Mouse (Mus musculus) B cell, adult 2 months (primary cell): ENCODE results near the gene Uap1.
A peak's percentile ranks its signal among the peaks of the same experiment; 100 is the strongest.

ENCODE experiments used
- DNase-seq, 2 experiments: peaks; one replicate each; pipeline ENCODE4 v3.0.0; 2022

The Uap1 gene

DNA sequence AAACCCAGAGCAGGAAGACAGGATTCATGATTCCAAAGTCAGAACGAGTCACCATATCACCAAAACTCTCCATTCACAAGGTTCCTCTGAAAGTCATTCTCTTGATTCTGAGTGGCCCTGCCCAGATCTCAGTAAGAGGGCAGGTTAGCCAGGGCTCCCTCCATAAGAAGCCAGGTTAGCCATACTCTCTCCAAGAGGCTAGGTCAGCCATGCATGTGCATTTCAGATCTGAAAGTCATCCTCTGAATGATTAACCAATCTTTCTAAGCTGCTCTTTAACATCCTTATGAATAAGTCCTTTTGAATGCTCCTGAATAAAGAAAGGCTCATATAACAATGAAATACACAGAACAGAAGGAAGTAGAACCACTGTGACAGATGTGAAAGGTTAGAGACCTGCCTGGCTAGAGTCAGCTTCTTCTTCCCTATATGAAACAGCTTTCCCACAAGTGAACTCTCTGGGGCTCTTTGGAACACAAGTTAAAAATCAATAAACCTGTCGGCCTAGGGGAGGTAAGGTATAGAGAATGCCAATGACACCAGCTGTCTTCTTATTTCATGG lies 10.6 kb downstream of the Uap1 start:
- no peak for DNase-seq

DNA sequence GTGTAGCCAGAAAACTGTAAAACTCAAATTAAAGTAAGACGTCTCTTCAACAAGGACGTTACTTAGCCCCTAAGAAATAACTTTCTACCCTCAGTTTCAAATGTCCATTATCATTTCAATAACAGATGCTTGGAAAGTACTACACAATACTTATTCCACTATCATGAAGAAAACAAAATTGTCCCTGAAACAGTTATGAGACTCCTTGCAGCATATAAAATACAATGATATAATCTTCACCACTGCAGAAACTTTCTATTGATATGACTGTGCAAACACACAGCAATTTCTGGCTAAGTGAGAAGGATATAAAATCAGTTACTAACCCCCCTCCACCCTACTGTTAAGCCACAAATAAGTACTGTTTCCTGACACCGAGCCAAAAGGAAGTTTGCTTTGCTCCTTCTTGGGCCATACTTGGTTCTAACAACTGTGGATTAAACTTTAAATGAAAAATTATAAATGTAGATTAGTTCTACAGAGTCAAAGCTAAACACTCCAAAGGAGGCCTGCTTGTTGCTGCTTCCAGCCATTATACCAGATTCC lies 11.3 kb downstream of the Uap1 start:
- no peak for DNase-seq

DNA sequence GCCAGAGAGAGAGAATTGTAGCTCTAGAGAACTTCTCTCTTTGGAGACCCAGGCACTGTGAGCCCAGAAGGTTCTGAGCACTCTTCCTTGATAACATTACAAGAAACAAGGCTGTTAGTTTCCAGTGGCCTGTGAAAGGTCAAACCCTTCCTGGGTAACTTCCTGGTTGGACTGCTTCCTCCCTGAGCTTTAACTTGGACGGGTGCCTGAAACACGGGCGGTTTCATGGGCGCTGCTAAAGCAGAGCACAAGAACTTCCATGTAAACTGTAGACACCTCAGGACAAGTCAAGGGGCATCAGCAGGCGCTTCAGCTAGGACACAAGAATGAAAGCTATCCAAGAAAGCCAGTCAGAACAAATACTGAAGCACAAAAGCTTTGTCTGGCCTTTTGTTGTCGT lies 12.9 kb downstream of the Uap1 start:
- no peak for DNase-seq

DNA sequence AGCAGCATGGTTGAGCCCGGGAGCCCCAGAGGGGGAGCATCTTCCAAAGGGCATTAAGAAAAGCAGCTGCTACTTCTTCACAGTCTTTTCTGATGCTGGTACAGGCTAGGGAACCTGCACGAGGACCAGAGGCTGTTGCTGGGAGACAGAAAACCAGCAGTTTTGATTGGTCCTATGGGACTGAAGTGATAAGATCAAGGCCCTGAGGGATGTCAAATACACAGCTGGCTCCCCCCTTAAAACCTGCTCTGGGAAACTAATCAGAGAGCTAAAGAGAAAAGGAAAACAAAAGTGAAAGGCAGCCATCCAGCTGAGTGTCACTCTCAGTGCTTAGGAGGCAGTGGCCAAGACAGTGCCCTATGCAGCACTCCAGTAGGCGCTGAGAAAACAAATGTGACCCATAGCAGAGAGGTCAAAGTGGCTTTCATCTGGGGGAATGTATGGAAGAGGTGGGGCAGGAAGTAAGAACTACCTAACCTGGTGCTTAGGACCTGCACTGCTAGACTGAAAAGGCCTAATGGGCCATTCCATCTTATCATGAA lies 14.3 kb downstream of the Uap1 start:
- DNase-seq = no peak

DNA sequence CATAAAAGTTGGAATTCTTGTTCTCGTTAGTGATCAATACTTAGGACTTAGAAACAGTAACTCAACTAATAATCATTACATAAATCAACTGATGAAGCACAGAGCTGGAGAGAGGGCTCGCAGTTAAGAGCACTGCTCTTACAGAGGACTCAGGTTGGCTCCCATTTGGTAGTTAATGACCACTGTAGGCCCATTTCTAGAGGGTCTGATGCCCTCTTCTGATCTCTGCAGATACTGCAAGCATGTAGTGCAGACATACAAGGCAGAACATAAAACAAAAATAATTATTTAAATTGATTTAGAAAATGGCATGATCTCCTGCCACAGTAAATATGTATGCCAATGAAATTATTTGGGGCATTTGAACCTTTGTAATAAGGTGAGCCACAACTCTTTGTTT lies 15.1 kb downstream of the Uap1 start:
- DNase-seq = no peak

DNA sequence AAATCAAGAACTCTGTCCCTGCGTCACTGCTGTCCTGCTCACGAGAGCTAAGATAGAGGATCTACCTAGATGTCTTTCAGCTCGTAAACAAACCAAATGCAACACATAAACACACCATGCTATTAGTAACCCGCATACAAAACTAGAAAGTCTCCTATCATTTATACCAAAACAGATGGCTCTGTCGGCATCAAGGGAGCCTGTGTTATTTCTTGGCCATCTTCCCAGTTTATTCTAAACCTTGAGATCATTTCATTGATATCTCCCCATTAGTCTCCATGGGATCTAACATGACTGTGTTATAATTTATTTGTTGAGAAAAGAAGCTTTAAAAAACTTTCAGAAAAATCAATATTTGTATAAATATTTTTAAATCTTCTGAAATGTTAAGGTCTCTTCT lies 19.0 kb downstream of the Uap1 start:
- no peak for DNase-seq

DNA sequence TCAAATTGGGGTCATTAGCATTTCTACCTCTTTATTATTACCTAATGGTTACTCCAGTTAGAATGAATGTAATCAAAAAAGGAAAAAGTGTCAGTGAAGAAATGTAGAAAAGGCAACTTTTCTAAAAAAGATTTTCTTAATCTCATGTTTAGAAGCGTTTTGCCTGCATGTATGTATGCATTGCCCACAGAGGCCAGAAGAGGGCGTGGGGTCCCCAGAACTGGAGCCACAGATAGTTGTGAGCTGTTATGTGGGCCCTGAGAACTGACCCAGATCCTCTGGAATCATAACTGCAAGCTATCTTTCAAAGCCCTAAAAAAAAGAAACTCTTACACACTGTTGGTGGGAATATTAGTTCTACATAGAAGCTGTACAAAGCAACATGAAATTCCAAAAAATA lies 19.5 kb downstream of the Uap1 start:
- DNase-seq = no peak

DNA sequence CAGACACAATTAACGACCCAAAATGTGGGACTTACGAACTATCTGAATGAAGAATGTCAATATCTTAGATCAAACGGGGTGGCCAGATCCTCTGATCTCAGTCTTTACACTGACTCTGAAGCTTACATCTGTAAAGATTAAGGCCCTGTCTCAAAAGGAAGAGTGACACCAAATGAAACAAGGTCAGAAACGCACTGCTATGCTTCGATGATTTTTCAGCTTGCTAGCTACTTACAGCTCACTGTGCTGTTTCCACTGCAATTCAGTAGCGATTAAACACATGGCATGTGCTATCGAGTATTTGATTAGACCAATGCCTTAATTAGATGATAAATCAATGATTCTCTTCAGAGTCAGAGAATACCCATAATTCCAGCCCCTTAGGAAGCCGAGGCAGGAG lies 20.8 kb downstream of the Uap1 start:
- no peak for DNase-seq

DNA sequence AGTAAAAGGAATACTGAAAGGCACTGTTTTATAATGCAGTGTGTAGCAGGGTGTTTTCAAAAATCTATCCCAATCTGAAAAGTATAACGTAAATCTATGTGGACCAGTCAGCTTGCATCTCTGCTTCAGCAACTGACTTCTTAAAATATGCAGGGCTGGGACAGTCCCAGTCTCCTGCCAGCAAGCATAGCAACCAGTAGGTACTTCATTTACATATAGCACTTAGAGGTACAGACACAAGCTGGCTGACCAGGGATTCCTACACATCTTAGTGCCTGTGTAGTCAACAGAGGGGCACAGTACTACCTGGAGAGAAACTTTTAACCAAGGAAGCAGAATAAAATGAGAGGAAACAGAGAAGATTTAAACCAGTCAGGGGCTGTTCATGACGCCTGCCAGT lies 22.2 kb downstream of the Uap1 start:
- DNase-seq = peak; percentile 38 to 43

DNA sequence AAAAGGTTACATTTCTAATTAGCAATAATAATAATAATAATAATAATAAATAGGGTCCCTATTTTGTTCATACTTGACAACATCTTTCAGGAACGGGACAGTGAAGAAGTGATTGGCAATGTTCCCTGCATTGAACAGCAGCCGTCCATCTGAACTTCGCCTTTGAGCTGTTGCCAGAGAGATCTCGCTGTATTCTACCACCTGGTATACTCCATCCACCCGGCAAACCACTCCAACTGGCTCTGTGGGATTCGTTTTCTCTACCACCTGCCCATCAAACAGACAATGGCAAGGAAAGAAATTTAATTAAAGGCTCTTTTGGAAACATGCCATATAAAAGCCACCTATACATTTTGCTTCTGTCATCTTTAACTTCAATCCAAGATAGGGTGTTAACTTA lies 23.9 kb downstream of the Uap1 start:
- DNase-seq = no peak

DNA sequence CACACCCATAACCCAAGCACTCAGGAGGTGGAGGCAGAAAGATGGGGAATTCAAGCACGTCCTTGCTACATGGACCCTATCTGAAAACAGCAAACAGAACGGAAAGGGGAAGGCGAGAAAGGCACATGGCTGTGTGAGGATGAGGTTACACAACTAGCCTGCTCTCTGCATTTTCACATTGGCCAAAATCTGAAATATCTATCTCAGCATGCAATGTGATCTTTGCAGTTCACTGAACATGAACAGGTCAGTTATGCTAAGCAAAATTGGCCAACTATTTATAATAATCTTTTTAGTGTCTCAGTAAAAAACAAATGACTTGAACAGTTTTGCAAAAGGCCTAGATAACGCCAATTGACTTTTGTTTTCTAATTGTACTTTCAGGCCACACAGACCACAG lies 25.0 kb downstream of the Uap1 start:
- DNase-seq = no peak

DNA sequence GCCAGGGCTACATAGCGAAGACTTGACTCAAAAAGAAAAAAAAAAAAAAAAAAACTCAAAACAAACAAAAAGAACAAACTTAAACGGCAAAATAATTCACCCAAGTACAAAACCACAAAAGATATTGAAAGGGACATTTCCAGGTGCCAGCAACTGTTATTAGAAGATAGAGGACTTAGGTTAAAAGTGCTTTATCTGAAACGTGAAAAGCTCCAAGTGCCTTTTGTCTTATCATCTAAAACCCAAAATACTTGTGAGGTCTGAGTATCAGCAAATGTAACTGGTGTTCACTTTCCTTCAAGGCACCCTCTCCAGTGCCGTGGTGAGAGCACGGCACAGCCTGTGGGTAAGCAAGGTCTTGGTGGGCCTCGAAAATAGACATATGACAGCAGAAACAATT lies 26.2 kb downstream of the Uap1 start:
- no peak for DNase-seq

DNA sequence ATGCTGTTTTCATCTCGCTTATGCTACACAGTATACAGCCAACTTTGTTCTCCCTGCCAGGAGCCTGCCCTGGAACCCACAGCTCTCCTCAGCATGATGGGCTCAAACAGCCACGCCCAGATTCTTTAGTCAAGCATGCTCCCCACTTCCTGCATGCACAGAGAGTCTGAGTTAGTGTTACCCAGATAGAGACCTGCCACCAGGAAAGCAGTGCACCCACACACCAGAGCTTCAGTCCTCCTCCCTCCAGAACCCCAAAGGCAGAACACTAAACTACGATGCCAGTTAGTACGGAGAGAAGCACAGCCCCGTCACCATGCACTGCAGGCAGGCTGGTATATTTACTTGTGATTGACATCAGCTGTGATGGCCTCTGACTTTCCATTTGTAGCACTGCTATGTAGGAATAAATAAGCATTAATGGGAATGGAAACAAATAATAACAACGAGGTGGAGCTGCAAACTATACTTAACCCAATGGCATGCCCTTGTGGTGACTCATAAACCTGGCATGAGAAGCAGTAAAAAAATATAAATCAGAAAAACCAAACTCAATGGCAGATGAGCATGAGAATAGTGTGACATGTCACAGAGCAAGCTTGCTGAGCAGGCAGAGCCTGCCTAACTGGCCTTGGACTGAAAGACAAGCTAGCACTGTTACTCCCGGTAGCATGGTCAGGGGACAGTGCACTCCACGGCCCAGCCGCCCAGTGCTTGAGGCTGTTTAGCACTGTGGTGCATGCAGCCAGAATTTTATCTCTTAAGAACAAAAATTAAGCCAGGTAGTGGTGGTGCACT lies 26.9 kb downstream of the Uap1 start:
- DNase-seq = peak; percentile 62

DNA sequence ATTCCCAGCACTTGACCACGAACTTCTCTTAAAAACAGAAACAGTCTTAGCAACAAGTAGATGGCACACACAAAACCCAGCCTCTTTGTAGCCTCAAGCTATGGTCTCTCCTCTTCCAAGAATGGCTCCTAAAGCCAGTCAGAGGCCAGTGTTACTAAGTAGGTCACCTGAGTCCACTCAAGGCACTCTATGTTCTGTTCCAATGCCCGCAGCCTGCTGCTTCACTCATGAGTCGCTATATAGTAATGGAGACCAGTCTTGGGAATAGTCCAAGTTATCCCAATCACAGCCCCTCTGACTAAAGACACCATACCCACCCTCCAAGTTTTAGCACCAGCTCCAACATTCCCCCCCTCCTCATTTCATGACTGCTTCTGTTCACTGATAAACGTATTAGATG lies 29.2 kb downstream of the Uap1 start:
- no peak for DNase-seq

DNA sequence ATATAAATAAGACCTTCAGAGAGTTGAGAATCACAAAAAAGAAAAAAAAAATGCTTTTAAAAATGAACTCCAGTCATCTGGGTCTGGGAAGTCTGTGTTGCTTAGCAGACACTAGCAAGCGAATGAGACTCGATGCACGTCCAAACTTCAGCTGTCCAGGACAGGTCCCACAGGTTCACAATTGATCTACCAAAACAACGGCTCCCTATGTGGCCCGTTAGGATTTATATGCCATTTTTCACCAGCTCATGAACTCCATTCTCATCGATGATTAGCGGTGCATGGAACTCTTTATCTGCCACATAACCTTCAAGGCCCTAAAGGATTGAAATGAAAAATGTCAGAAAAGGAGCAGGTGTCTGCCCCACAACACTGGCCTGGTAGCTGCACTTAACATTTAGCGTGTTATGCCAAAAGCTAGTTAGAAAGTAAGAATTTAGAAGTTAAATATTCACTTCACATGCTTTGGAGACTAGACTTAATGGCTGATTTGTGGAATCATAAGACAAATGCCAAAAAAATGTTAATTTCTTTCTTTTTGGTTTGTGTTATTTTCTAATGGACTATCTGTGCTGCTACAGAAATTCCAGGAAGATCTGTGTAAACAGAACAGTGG lies 32.4 kb downstream of the Uap1 start:
- no peak for DNase-seq

DNA sequence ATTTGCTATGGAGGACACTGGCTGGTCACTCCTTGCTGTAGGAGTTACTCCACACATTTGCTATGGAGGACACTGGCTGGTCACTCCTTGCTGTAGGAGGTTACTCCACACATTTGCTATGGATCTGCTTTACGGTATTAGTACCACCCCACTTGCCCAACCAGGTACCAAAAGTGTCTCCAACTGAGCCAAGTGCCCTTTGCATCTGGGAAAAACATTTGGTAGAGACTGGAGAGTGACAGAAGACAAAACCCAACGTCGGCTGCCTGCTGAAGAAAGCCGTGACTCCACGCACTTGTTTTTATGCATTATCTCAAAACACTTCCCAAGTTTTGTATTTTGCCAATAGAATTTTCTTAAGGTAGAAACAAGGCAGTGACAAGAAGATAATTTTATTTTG lies 33.1 kb downstream of the Uap1 start:
- DNase-seq = no peak

DNA sequence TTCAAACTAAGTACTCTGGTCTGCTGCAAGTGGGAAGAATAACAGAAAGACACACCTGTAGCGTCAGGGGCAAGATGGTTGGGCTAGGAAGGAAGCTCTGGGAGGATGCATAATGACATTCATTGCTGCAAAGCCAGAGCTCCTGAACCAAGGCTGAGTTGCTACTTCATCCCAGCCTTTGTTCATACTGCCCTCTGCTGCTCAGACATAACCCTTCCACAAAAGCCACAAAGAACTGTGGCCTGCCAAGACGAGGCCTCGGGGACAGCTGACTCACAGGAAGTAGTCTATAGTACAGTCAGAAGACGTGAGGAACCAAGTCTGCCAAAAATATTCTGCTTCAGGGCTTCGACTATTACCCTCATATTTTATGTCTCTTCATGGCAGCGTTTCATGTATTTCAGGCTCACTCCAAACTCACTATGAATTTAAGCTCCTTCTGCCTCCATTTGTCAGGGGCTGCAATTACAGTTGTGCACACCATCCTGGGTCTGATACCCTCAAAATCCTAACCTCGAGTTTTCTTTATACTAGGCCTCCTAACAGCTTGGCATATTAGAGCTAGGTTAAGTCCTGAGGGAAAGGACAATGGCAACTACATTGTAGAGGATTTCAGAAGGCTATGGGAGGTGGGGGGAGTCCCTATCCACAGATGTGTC lies 38.3 kb downstream of the Uap1 start:
- DNase-seq = peak; percentile 61 to 64

DNA sequence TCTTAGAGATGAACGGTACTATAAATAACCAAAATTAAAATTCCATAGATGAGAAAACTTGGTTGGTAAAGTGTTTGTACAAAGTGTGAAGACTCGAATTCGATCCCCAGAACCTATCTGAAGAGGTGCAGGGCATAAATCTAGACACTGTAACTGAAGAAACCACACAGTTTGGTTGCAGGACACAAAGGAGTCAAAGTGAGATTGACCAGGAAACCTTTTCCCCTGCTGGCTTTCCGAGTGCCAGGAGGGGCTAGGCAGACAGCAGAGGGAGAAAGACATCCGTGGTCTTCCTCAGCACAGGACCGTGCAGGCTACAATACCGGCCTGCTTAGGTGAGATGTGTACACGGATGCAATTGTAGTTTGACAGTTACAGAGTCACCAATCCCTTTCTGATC lies 40.5 kb downstream of the Uap1 start:
- DNase-seq = no peak

DNA sequence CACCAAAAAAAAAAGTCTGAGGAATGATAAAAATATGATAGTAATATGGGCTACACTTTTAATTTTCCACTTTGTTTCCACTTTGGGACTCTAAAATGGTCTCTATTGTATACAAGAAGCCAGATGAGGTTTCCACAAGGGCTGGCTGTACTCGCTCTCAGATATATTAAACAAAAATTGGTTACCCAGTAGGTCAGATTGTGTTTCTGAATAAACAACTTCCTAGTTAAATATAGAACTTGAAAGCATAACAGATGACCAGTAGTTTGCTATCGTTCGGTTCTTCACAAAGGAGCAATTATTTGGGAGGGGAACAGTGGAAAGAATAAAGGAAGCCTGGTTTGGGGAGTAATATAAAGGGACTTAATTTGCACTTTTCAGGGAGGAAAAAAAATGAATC lies 43.8 kb downstream of the Uap1 start:
- no peak for DNase-seq

DNA sequence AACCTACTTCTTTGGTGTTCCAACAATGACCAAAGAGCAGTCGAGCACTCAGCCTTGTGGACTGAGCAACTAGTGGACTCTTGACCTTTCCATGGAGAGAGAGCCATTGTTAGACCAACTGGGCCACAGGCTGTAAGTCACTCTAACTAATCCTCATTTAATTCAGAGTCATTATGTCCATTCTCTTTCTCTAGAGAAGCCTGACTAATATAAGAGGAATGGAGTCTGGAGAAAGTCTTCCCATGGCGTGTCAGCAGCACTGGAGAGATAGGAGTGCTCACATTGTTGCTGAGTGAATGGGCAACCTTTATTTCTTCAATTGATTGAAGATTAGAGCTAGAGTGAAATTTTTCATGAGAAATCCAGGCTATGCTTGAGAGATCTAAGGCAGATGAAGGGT lies 50.1 kb downstream of the Uap1 start:
- DNase-seq = no peak

DNA sequence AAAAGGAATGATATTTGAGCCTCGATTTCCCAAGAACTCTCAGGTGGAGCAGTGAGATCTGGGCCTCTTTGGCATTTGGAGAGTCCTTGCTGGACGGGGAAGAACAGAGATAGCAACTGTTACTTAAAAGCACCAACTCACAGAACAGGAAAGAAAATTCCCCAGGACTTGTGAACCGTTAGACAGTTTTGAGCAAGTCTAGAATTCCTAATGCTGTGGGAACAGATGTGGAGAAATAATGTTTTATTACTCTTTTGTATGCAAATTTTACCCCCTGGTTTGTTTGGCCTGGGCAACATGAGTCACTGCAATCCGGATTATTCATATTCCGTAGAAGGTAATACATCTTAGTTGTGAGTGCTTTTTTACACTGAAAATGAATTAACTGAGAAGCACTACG lies 61.1 kb downstream of the Uap1 start:
- no peak for DNase-seq

DNA sequence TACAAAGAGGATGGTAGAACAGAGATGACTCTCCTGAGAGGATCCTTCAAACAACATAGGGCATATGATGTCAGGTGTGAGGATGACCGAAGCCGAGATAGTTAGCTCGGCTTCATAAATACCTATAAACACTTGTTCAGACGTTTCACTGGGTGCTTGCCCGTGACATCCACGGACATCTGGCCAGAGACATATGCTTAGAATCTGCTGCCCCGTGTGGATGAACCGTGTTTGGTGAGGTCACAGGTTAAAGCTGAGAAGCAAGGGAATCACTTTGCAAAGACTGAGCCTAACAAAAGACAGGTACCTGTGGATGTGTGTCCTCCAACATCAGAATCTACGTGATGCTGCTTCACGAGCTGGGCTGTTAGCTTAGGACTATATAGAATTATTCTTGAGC lies 62.5 kb downstream of the Uap1 start:
- DNase-seq = no peak

DNA sequence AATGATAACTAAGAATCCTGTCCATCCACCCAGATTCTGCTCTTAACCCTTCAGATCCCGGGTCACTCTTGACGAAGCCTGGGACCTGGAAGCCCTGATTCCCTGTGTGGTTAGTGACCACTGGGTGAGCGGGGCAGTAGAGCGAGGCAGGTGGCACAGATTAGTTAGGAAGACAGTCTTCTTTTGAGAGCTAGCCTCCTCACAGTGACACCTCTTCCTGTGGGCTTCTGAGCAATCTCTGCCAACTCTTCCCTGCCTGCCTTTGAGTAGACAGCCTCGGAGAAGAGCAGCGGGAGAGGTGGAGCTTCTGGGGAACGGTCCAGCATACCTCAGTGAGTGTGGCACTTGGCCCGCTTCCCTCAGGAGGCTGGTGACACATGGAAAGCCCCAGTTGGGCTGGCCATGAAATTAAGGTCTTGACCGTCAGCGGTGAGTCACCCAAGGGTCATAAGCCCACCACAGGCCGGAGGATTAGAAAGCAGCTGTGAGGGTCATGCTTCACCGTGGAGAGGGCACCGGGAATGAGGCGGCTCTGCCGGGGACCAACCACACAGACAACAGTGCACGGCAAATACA lies 63.0 kb downstream of the Uap1 start:
- no peak for DNase-seq
